In genomic region chr11:4294495-4295351, GRCm38 (mm10) we compare ENCODE assay signal across 9 mouse cellular contexts. TPM values are rescaled to one million over a fixed set of nuclear protein-coding genes. Genes with fewer than 3 reads are reported as not detected.
A peak's percentile ranks its signal among the peaks of the same experiment; 100 is the strongest.
DNase-seq lines count a peak whose midpoint lies in the region; ATAC-seq lines count a peak whose summit lies in the region.
"Had no signal": no experiment of that assay in that cellular context is flagged by ENCODE, and none has a peak within 500 bp of the region (broad histone marks: within the 10 kb centered on the region; RNA-seq: fewer than 3 reads in every experiment).

No protein-coding gene starts in this region.

- H3K4me2 ChIP-seq in limb, embryonic 11.5 days (ENCODE audit: low read depth, severe bottlenecking), result peak overlapping the region; percentile 10; the same call in 1 of the 2 replicates
- H3K4me2 ChIP-seq in forebrain, embryonic 12.5 days, result no peak overlapping the region
- H3K4me2 ChIP-seq: limb, embryonic 13.5 days had no signal

- ATAC-seq in limb, embryonic 11.5 days (ENCODE audit: insufficient number of reproducible peaks, low FRiP score, low TSS enrichment, low read depth), result no peak
- peak; percentile 30 for ATAC-seq in common myeloid progenitor, adult 5-6 weeks (replicated peaks; ENCODE audit: low read depth, poor library complexity, severe bottlenecking)
- no peak for ATAC-seq in forebrain, embryonic 12.5 days (ENCODE audit: low FRiP score)

- no peak overlapping the region for H3K27ac ChIP-seq in limb, embryonic 11.5 days (replicated peaks; ENCODE audit: low read depth, low read length)
- H3K27ac ChIP-seq in limb, embryonic 10.5 days, result no peak overlapping the region
- H3K27ac ChIP-seq in forebrain, embryonic 12.5 days, result no peak overlapping the region
- H3K27ac ChIP-seq: limb, embryonic 13.5 days had no signal

- H3K4me1 ChIP-seq in limb, embryonic 11.5 days (ENCODE audit: control insufficient read depth, insufficient read depth, low read length), result peaks cover 14% of the 10 kb centered on the region
- peaks cover 34% of the 10 kb centered on the region for H3K4me1 ChIP-seq in limb, embryonic 10.5 days
- 0 out of 2 replicates have a peak, but pooled peaks cover 5% of the 10 kb centered on the region for H3K4me1 ChIP-seq in forebrain, embryonic 12.5 days

- no peak overlapping the region for H3K9ac ChIP-seq in limb, embryonic 11.5 days (ENCODE audit: low read length)
- no peak overlapping the region for H3K9ac ChIP-seq in forebrain, embryonic 12.5 days
- H3K9ac ChIP-seq: limb, embryonic 13.5 days had no signal

- no peaks in the 10 kb centered on the region for H3K9me3 ChIP-seq in limb, embryonic 11.5 days (ENCODE audit: control insufficient read depth, low read length)
- H3K9me3 ChIP-seq in limb, embryonic 10.5 days (replicated peaks), result no peaks in the 10 kb centered on the region
- no peaks in the 10 kb centered on the region for H3K9me3 ChIP-seq in forebrain, embryonic 12.5 days
- H3K9me3 ChIP-seq: limb, embryonic 13.5 days had no signal

- H3K36me3 ChIP-seq in limb, embryonic 11.5 days (ENCODE audit: control insufficient read depth, insufficient read depth, low read length), result no peaks in the 10 kb centered on the region
- no peaks in the 10 kb centered on the region for H3K36me3 ChIP-seq in limb, embryonic 10.5 days
- no peaks in the 10 kb centered on the region for H3K36me3 ChIP-seq in forebrain, embryonic 12.5 days (replicated peaks)
- H3K36me3 ChIP-seq: limb, embryonic 13.5 days had no signal

- no peaks in the 10 kb centered on the region for H3K27me3 ChIP-seq in limb, embryonic 11.5 days (ENCODE audit: control insufficient read depth, insufficient read depth, low read length)
- peaks cover 15% of the 10 kb centered on the region; the same call in 1 of the 2 replicates for H3K27me3 ChIP-seq in limb, embryonic 10.5 days (ENCODE audit: low read depth, poor library complexity, severe bottlenecking)
- H3K27me3 ChIP-seq in forebrain, embryonic 12.5 days, result 0 out of 2 replicates have a peak, but pooled peaks cover 6% of the 10 kb centered on the region

- no peak for DNase-seq in limb, embryonic 11.5 days (ENCODE audit: low spot score)
- DNase-seq in limb, embryonic 10.5 days (ENCODE audit: low spot score), result no peak
- peak; percentile 82 for DNase-seq in adrenal gland, adult 2 months
- DNase-seq in kidney, postnatal 10 days, result peak; percentile 62
- DNase-seq in right cerebral cortex, postnatal 14 days, result no peak
- no peak for DNase-seq in left cerebral cortex, adult 11 months (ENCODE audit: low spot score)

- 38% methylated on average over 14 of the region's 14 CpGs for WGBS in limb, embryonic 11.5 days
- WGBS in limb, embryonic 10.5 days, result 40% methylated on average over 14 of the region's 14 CpGs
- WGBS in forebrain, embryonic 12.5 days, result 50% methylated on average over 14 of the region's 14 CpGs

- no peak overlapping the region for H3K4me3 ChIP-seq in limb, embryonic 11.5 days (ENCODE audit: low read depth, low read length)
- no peak overlapping the region for H3K4me3 ChIP-seq in limb, embryonic 10.5 days
- no peak overlapping the region for H3K4me3 ChIP-seq in forebrain, embryonic 12.5 days (replicated peaks)
- H3K4me3 ChIP-seq: limb, embryonic 13.5 days had no signal

RNA-seq across cellular contexts. Expression of gene Lif, which starts 37.4 kb away (rescaled TPM):
- polyA plus RNA-seq in limb, embryonic 11.5 days (2014; fragmentation: Nextera tagmentation; extraction: Ambion mirVana), result 0.04 and 0.05 TPM in 2 replicates
- 0.05 and 0.06 TPM in 2 replicates for polyA plus RNA-seq in limb, embryonic 10.5 days (2016; fragmentation: Nextera tagmentation; extraction: Ambion mirVana)
- total RNA-seq in adrenal gland, adult 2 months (2021), result under 1 TPM; 0.06 to 0.24 TPM
- polyA plus RNA-seq in adrenal gland, adult 2 months (2012; rRNA removed), result 0.43 and 1.0 TPM in 2 replicates
- total RNA-seq in common myeloid progenitor, adult 5-6 weeks (2017), result 0.63 and 1.1 TPM in 2 replicates
- polyA plus RNA-seq in forebrain, embryonic 12.5 days (2016; fragmentation: Nextera tagmentation; extraction: Ambion mirVana), result 0.06 TPM in 1 of 2 replicates, not detected in the other

RNA-seq across cellular contexts. Expression of gene Osm, which starts 58.5 kb away (rescaled TPM):
- polyA plus RNA-seq in limb, embryonic 11.5 days (2014; fragmentation: Nextera tagmentation; extraction: Ambion mirVana), result not detected in 2 replicates
- not detected in 2 replicates for polyA plus RNA-seq in limb, embryonic 10.5 days (2016; fragmentation: Nextera tagmentation; extraction: Ambion mirVana)
- total RNA-seq in adrenal gland, adult 2 months (2021), result under 1 TPM in 1 of 2 experiments, not detected in 1; 0.45 TPM
- polyA plus RNA-seq in adrenal gland, adult 2 months (2012; rRNA removed), result 0.13 and 0.17 TPM in 2 replicates
- 15.7 and 16.1 TPM in 2 replicates for total RNA-seq in common myeloid progenitor, adult 5-6 weeks (2017)
- polyA plus RNA-seq in forebrain, embryonic 12.5 days (2016; fragmentation: Nextera tagmentation; extraction: Ambion mirVana), result not detected in 2 replicates

Comparison
In these comparisons a context has a peak if more than half of its experiments do, and no peak if none do; other contexts are left out.
1. DNase-seq: peak in adrenal gland, adult 2 months (single experiment) and kidney, postnatal 10 days (single experiment); none in limb, embryonic 11.5 days (single experiment), limb, embryonic 10.5 days (single experiment), right cerebral cortex, postnatal 14 days (single experiment) and left cerebral cortex, adult 11 months (single experiment).